Mouse (Mus musculus) T-helper 1 cell (primary cell): ENCODE data around the gene Slc22a12.

Experiments used
- in situ Hi-C: fragments of 300-600 bp; cut with MboI, MseI; formaldehyde crosslinking; loops from one replicate; pipeline ENCODE4 v1.15.1; 2025; ENCODE audit warnings: high pct_unique_total_duplicates

The Slc22a12 gene

GRCm38 (mm10) chr19:6541521-6541920 lies 1.3 kb downstream of the Slc22a12 start:
- in situ Hi-C loops: no loop called here

GRCm38 (mm10) chr19:6540191-6540590 lies 2.6 kb downstream of the Slc22a12 start:
- in situ Hi-C loops: no loop called here

DNA sequence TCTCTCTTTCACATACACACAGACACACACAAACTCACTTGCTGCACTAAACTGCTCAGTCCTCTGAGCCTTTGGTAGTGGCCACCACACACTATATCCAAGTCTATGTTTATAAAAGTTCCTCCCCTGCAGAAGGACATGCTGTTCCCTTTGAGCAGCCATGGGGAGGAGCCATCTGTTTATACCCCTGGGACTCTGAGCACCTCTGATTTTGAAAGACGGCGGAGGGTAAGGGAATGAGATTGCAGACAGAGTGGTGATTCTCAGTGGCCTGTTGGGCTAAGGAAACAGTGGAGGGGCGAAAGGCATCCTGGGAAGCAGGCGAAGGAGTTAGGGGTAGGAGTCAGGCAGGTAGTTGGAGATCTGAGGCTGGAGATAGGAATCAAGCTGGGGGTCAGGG lies 3.2 kb downstream of the Slc22a12 start:
- in situ Hi-C loops: loop anchor here (5.0 kb wide), 1 partner anchor 37 kb away; no protein-coding TSS in a partner anchor

DNA sequence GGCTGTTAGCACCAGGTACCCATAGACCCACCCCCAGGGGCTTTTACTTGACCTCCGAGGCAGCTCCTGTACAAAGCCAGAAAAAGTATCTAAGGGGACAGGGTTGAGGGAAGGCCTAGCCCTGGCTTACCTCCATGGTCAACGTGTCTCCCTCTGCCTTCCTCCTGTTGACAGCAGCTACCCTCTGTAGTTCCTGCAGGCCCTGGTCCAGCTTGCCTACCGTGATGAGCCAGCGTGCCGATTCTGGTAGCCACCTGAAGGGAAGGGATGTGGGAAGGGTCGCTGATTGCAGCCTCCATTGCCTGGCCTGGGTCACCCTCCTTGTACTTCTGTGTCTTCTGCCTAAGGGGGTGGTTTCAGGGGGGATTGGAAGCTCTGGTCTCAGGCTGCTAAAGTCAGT lies 4.3 kb downstream of the Slc22a12 start:
- in situ Hi-C loops: loop anchor here (5.0 kb wide), 1 partner anchor 36 kb away; no protein-coding TSS in a partner anchor

DNA sequence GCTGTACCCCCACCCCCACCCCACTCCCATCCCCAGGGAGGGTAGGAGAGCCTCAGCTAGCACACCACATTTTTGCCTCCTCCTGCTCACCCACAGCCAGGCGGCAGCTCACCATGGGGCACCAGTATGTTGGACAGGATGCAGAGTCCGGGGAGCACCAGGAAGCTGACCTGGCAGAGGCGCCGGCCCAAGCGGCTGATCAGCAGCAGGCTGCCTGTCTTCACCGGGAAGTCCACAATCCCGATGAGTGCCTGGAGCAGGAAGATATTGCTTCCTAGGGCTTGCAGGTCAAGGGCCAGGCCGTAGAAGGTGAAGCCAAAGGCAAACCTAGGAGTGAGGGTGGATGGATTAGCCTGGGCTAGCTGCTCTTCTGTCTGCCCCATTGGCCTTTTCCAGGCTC lies 5.3 kb downstream of the Slc22a12 start:
- in situ Hi-C loops: loop anchor here (5.0 kb wide), 1 partner anchor 35 kb away; no protein-coding TSS in a partner anchor

DNA sequence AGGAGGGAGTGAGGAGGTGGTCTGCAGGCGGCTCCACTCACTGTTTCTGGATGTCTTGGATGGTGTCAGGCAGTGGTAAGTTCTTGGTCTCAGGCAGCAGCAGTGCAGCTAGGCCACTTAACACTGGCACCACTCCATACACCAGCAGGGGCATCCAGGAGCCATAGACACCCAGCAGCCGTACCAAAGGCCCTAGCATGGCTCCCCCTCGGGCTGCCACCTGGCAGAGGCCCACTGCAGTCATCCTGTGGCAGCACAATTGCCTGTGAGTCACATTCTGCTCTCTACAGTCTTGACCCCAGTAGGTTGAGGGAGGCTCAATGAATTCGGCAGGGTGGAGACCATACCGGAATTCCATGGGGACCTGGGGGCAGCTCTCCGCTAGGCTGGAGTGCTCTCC lies 6.1 kb downstream of the Slc22a12 start:
- in situ Hi-C loops: loop anchor here (5.0 kb wide), 1 partner anchor 34 kb away; no protein-coding TSS in a partner anchor

DNA sequence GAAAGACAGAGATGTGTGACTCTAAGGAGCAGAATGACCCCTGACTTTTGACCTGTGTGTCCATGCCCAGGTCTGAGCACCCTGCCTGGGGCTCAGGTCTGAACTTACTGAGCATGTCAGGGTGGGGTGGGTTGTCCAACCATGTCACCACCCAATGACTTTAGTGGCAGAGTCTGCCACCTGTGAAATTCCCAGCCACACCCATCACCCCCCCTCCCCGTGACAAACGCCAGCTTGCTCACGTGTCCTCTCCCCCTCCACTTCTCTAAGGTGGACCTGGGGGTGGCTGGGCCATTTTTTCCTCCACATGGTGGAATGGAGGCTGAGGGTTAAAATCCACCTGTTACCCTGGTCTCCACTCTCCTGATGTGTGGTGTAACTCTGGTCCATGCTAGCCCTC lies 6.6 kb downstream of the Slc22a12 start:
- in situ Hi-C loops: loop anchor here (5.0 kb wide), 1 partner anchor 34 kb away; no protein-coding TSS in a partner anchor

GRCm38 (mm10) chr19:6534118-6534415 lies 8.8 kb downstream of the Slc22a12 start:
- in situ Hi-C loops: no loop called here

GRCm38 (mm10) chr19:6533290-6534117 lies 9.3 kb downstream of the Slc22a12 start:
- in situ Hi-C loops: no loop called here

GRCm38 (mm10) chr19:6532656-6533055 lies 10.2 kb downstream of the Slc22a12 start:
- in situ Hi-C loops: no loop called here

DNA sequence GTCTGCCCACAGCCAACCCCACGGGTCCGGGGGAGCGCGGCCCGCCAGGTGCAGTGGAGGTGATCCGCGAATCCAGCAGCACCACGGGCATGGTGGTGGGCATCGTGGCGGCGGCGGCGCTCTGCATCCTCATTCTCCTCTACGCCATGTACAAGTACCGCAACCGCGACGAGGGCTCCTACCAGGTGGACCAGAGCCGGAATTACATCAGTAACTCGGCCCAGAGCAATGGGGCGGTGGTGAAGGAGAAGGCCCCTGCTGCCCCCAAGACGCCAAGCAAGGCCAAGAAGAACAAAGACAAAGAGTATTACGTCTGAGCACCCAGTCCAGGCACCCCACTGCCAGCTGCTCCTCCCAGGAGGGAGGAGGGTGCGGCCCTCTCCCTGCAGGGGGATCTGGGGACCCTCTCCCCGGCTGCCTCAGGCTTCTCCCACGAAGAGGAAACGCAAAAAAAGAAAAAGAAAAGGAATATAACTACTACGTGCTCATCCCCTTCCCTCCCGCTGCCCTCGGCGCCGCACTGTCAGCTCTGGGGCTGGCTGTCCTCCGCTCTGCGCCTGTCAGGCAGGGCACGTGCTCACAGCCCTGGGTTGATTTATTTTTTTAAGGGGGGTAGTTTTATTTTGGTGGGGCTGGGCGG lies 10.9 kb downstream of the Slc22a12 start:
- in situ Hi-C loops: no loop called here

GRCm38 (mm10) chr19:6531011-6531631 lies 11.7 kb downstream of the Slc22a12 start:
- in situ Hi-C loops: no loop called here

DNA sequence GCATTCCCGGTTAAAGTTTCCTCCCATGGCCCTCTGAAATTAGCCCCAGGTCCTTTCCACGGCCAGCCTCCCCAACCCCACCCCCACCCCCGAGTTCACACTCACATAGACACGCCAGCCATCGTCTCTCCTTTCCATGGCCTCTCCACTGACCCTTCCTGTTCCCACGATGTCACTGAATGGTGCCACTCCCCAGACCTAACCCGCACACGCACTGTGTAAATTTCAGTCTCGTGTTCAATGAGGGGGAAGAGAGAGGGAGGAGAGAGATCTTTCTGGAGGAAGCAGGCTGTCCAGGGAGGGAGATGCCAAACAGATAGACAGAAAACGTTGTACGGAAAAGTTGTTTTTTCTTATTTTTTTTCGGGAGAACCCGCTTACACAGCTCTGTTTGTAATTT lies 12.5 kb downstream of the Slc22a12 start:
- in situ Hi-C loops: no loop called here

DNA sequence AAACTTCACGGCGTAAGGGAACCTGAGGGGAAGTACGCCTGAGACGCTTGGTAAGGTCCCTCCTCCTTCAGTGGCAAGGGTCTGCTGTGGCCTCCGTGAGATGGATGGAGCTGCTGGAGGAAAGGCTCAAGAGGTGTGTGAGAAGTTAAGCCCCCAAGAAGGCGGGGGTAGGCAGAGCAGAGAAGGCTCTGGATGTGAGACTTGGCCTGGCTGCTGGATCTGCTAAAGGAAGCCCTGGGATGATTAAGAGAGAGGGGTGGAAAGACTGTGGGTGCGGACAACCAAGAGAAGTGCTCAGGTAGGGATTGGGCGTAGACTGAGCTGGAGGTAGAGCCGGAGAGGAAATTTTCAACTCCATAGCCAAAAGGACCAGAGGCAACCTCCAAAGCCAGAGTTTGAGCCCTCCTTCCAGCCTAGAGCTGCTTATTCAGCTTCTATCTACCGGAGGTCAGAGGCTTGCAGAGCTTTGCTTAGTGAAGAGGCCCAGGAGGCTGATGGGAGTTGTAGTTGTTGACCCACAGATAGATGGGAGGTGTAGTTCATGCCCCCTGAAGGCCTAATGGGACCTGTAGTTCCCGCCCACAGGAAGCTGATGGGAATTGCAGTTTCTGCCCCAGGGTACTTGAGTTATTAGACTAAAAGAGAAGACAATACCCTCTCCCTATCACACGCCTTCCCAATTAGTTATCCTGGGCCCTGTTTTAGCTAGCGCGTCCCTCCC lies 13.4 kb downstream of the Slc22a12 start:
- in situ Hi-C loops: no loop called here

DNA sequence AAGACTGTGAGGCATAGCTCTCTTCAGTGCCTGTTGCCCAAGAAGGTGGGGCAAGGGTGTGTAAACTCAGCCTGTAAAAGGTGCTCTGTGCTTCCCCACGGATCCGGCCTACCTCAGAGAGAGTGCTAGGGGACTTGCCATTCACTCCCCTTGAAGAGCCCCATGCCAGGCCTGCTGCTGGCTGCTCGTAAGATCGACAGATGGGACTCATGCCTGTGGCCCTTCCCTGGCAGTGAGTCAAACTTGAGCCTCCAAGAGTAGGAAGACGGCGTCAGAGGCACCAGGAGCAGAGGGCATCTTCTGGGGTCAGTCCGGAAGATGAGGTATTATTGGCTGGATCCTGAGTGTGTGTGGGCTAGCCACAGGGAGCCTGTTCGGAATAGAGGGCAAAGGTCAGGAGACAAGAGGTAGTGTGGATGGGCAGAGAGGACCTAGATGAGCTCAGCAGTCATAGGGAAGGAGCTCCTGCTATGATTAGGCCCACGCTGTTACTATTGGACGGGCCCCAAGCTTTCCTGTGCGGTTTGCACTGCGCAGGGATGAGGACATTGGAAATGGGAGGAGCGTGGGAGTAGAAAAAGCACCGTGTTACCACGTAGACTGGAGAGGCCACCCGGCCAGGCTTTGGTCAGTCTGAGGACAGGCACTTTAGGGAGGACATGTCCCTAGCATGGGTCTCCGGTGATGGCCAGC lies 14.8 kb downstream of the Slc22a12 start:
- in situ Hi-C loops: no loop called here

- in situ Hi-C loops: no loop called here
These were observed 15.4 kb downstream of the Slc22a12 start for GRCm38 (mm10) chr19:6527439-6527838.

- in situ Hi-C loops: no loop called here
These were observed 16.8 kb downstream of the Slc22a12 start for GRCm38 (mm10) chr19:6526010-6526409.

DNA sequence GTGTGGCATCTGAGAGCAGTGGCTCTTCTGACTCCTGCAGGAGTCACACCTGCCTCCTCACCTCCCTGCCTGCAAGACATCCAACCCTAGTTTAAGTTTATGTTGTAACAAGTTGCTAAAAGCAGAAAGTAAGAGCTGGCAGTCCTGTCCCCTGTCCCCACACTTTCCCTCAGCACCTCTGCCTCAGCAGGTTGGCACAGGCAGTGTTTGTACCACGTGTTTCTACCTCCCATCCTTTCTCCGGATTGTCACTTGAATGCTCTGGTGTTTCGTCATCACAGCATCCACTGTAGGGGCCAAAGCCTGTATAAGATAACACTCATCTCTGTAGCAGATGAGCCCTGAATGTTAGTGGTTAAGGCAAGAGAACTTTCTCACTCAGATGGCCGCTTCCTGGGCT lies 17.8 kb downstream of the Slc22a12 start:
- in situ Hi-C loops: no loop called here

- in situ Hi-C loops: no loop called here
These were observed 20.5 kb downstream of the Slc22a12 start for GRCm38 (mm10) chr19:6522289-6522688.

GRCm38 (mm10) chr19:6521630-6522029 lies 21.2 kb downstream of the Slc22a12 start:
- in situ Hi-C loops: no loop called here

- in situ Hi-C loops: no loop called here
These were observed 23.3 kb downstream of the Slc22a12 start for GRCm38 (mm10) chr19:6519483-6519882.
